Mouse (Mus musculus): ENCODE results near the gene Wbp11. TPM values are rescaled to one million over a fixed set of nuclear protein-coding genes. Genes with fewer than 3 reads are reported as not detected.

The Wbp11 gene
- total RNA-seq, 4 experiments from 2014 or later: 60.9 to 70.3 (median 65.5) TPM

Small RNA genes lying within 50 kb of the gene (microRNA-seq; reads per million reads assigned to microRNA genes)
- not detected for gene Gm44364

Other genes starting within 250 kb of the Wbp11 start
- 10 to 100 TPM; 48.8 to 54.9 (median 52.8) TPM for gene Plbd1, start 166.3 kb downstream of the Wbp11 start, total RNA-seq (2022)
- not detected for gene Gucy2c, start 46.5 kb downstream of the Wbp11 start, total RNA-seq (2022)
- 1 to 10 TPM; 5.9 to 8.4 (median 6.9) TPM for gene Hist4h4, start 23.8 kb downstream of the Wbp11 start, total RNA-seq (2022)
- 10 to 100 TPM; 20.6 to 35.7 (median 31.6) TPM for gene H2afj, start 20.0 kb downstream of the Wbp11 start, total RNA-seq (2022)
- gene BC049715, start 607 bp downstream of the Wbp11 start, total RNA-seq (2022): 1 to 10 TPM in 1 of 4 experiments, under 1 TPM in 3; 0.89 to 1.6 (median 0.94) TPM
- gene Smco3, start 7.2 kb upstream of the Wbp11 start, total RNA-seq (2022): not detected
- 10 to 100 TPM; 17.9 to 24.4 (median 22.7) TPM for gene Art4, start 29.5 kb upstream of the Wbp11 start, total RNA-seq (2022)
- gene Mgp, start 47.6 kb upstream of the Wbp11 start, total RNA-seq (2022): 100 to 1,000 TPM; 260 to 429 (median 309) TPM
- under 1 TPM in 2 of 4 experiments, not detected in 2; 0.44 to 0.57 TPM for gene Erp27, start 93.9 kb upstream of the Wbp11 start, total RNA-seq (2022)
- under 1 TPM in 1 of 4 experiments, not detected in 3; 0.81 TPM for gene Pde6h, start 95.6 kb upstream of the Wbp11 start, total RNA-seq (2022)
- gene Arhgdib, start 113.7 kb upstream of the Wbp11 start, total RNA-seq (2022): 10 to 100 TPM; 19.6 to 27.6 (median 22.0) TPM

Data from heart, adult 8-10 months (tissue).